Mouse (Mus musculus): ENCODE measurements at regions not wholly inside any gene's neighbourhood (a gene's known extent, or its start where the extent isn't known, plus 50 kb on each side); places are given as distances from the start of the nearest gene placed in this dataset.

DNA sequence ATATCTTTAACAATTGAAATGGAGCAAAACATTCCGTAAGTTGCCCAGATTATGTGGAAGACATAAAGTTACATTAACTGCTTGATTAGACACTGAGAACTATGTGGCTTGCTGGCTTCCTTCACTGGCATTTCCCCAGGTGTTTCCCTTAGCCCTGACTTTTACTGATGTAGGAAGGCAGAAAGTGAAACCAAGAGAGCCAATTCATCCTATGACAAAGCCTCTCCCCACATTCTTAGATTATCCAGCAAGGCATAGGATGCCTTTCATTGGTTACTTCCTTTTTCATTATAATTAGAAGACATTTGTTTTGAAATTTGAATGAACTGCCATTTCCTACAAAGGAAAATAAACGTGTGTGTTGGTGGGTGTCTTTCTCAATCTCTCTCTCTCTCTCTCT is 72.1 kb downstream of the Cdc42ep3 start:
- ATAC-seq (ENCODE audit: insufficient number of reproducible peaks, insufficient read depth, low FRiP score, low TSS enrichment, low read depth) = no peak

DNA sequence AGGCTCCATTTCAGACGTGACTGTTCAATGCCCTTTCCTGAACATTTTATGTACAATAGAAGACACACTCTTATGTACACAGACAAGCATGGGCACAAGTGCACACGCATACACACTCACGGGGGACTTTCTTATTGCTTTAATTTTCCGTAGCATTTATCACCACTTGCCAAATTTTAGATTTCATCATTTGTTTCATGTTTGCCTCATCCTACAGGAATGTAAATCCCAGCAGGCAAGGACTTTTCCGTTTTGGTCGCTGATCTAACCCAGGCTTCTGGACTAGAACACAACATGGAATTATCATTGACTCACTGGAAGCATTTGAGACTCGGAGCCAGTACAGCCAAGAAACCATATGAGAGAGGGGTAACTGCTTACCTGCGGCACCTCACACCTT is 81.3 kb downstream of the Cdc42ep3 start:
- no peak overlapping the region for H3K4me2 ChIP-seq
- no peak overlapping the region for H3K9ac ChIP-seq
- no peaks in the 10 kb centered on the region for H3K9me3 ChIP-seq
- no peak for ATAC-seq (ENCODE audit: insufficient number of reproducible peaks, insufficient read depth, low FRiP score, low TSS enrichment, low read depth)
- H3K27me3 ChIP-seq = no peaks in the 10 kb centered on the region
- no peak overlapping the region for H3K27ac ChIP-seq
- H3K4me3 ChIP-seq = no peak overlapping the region
- no peaks in the 10 kb centered on the region for H3K4me1 ChIP-seq
- H3K36me3 ChIP-seq = no peaks in the 10 kb centered on the region
- WGBS = 73% methylated on average over 8 of the region's 8 CpGs

More for the DNA sequence above, 72.1 kb downstream of the Cdc42ep3 start:
- Histone ChIP-seq H3K9ac (no peak overlapping the region), H3K4me1 (peaks cover 16% of the 10 kb centered on the region), H3K36me3 (no peaks in the 10 kb centered on the region), H3K4me2 (no peak overlapping the region), H3K27ac (no peak overlapping the region), H3K9me3 (no peaks in the 10 kb centered on the region), H3K4me3 (no peak overlapping the region), H3K27me3 (no peaks in the 10 kb centered on the region)
- 68% methylated on average over 2 of the region's 2 CpGs for WGBS

DNA sequence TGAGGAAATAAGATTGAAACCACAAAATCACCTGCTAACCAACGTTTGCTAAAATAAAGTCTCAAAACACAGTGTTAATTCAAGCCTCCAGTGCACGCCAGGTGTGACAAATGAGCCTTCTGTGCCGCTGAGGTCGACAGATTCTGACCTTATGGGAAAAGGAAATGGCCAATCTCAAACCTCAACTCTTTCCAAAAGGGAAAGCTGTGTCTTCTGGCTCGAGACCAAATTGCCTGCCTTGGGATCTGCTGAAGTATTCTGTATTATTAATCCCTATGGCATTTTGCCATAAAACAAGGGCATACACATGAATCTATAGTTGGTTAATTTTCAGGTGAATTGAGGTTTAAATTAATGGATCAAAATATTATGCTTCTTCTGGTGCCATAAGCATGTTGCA is 95.2 kb downstream of the Cdc42ep3 start:
- H3K27me3 ChIP-seq = no peaks in the 10 kb centered on the region
- peaks cover 3% of the 10 kb centered on the region for H3K4me1 ChIP-seq
- H3K36me3 ChIP-seq = no peaks in the 10 kb centered on the region
- no peak overlapping the region for H3K27ac ChIP-seq
- no peak overlapping the region for H3K9ac ChIP-seq
- H3K9me3 ChIP-seq = no peaks in the 10 kb centered on the region
- H3K4me3 ChIP-seq = no peak overlapping the region
- WGBS = 39% methylated on average over 5 of the region's 5 CpGs
- no peak overlapping the region for H3K4me2 ChIP-seq
- no peak for ATAC-seq (ENCODE audit: insufficient number of reproducible peaks, insufficient read depth, low FRiP score, low TSS enrichment, low read depth)

DNA sequence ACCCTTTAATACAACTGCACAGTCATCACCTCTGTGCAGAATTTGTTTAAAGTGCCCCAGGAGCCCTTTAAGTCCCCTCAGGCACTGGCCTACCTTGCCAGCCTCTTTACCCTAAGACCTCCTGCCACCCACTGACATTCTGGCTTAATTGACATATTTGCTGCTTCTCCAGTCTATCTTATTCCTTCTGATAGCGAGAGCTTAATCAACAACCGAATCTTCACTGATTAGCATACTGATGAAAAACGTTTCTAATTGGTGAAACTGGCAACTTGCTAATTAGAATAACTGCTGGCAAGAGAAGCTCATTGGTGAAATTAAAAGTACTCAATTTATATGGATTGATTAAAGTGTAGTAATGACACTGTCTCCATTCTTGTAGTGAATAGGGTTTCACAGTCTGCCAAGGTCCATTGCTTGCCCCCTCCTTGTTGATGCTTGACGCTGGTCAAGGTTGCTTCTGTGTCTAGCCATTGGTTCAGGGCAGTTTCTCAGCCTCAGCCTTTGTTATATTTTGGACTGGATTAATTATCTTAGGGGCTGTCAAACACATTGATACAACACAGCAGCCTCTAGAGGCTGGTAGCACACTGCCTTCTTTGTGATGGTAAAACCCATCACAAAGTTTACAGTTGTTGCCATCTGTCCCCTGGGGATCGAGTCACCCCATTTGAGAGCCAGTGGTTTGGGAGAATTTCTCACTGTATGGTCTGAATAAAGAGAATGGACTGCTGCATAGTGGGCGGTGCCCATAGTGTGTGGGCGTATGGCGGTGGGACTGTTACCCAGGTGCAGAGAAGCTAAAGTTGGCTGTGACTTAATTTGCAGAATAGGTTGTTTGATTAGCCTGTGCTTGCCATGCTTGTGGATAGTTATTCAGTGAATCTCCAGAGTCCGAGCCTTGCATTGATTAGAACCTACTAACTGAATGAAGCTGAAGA is 107.7 kb downstream of the Cdc42ep3 start:
- Histone ChIP-seq H3K4me2 (no peak overlapping the region), H3K4me1 (no peaks in the 10 kb centered on the region), H3K27ac (no peak overlapping the region), H3K36me3 (no peaks in the 10 kb centered on the region), H3K9ac (no peak overlapping the region), H3K9me3 (no peaks in the 10 kb centered on the region), H3K27me3 (no peaks in the 10 kb centered on the region), H3K4me3 (no peak overlapping the region)
- no peak for ATAC-seq (ENCODE audit: insufficient number of reproducible peaks, insufficient read depth, low FRiP score, low TSS enrichment, low read depth)
- WGBS = 81% methylated on average over 9 of the region's 9 CpGs

DNA sequence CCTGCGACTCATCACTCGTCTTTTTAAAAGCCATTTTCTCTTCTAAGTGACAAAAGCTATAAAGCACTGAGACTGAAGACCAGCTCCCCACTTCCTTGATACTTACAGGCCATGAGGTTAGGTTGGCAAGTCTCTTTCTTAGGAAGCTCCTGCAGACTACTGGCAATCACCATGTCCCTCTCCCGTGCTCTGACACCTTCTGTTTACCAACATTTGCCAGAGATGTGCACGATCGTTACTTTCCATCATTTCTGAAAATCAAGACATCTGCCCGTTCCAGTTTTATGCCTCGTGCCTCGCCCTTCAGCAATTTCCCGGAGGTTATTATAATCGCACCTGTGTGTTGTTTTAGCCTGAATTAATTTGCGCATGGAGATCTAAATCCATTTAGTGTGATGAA is 110.8 kb downstream of the Cdc42ep3 start:
- no peak overlapping the region for H3K27ac ChIP-seq
- no peak overlapping the region for H3K9ac ChIP-seq
- no peaks in the 10 kb centered on the region for H3K4me1 ChIP-seq
- 76% methylated on average over 11 of the region's 11 CpGs for WGBS
- no peak overlapping the region for H3K4me2 ChIP-seq
- H3K9me3 ChIP-seq = no peaks in the 10 kb centered on the region
- no peak overlapping the region for H3K4me3 ChIP-seq
- no peaks in the 10 kb centered on the region for H3K36me3 ChIP-seq
- no peak for ATAC-seq (ENCODE audit: insufficient number of reproducible peaks, insufficient read depth, low FRiP score, low TSS enrichment, low read depth)
- H3K27me3 ChIP-seq = no peaks in the 10 kb centered on the region

DNA sequence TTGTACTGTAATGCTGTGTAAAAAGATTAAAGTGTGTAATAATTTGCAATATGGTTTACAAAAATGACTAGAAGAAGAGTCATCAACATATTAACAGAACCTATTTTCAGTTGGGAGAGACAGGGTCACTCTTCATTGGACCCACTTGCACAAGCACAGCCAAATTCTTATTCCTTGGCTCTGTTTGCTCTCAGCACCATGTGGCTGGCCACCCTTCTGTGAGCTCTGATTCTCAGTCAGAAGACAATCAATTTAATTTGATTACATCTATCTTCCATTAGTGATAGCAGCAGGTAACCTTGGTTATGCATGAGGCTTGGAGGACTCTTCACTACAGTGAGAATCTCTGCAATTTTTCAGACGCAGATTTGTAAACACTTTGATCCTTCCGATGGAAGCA is 111.5 kb downstream of the Cdc42ep3 start:
- no peaks in the 10 kb centered on the region for H3K9me3 ChIP-seq
- no peaks in the 10 kb centered on the region for H3K27me3 ChIP-seq
- H3K27ac ChIP-seq = no peak overlapping the region
- no peak overlapping the region for H3K4me3 ChIP-seq
- no peak overlapping the region for H3K4me2 ChIP-seq
- ATAC-seq (ENCODE audit: insufficient number of reproducible peaks, insufficient read depth, low FRiP score, low TSS enrichment, low read depth) = no peak
- H3K4me1 ChIP-seq = no peaks in the 10 kb centered on the region
- WGBS = 91% methylated on average over 2 of the region's 2 CpGs
- no peaks in the 10 kb centered on the region for H3K36me3 ChIP-seq
- H3K9ac ChIP-seq = no peak overlapping the region

DNA sequence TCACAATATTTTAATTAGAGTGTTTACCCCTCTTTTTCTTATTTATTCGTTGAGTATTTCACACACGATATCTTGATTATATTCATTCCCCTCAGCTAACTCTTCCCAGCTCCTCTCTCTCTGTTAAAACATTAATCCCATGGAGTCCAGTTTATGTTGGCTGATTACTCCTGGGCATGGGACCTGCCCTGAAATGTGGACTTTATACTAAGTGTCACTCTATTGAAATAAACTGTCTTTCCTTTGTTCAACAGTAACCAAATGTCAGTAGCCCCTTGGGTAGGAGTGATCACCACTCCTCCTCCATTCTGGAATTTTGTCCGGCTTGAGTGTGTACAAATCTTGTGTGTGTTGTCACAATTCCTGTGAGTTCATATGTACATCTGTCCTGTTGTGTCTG is 113.4 kb downstream of the Cdc42ep3 start:
- Histone ChIP-seq H3K9ac (no peak overlapping the region), H3K27me3 (no peaks in the 10 kb centered on the region), H3K4me3 (no peak overlapping the region), H3K9me3 (no peaks in the 10 kb centered on the region), H3K4me1 (no peaks in the 10 kb centered on the region), H3K4me2 (no peak overlapping the region), H3K36me3 (no peaks in the 10 kb centered on the region), H3K27ac (no peak overlapping the region)
- no peak for ATAC-seq (ENCODE audit: insufficient number of reproducible peaks, insufficient read depth, low FRiP score, low TSS enrichment, low read depth)
- WGBS = 90% methylated on average over 3 of the region's 3 CpGs

DNA sequence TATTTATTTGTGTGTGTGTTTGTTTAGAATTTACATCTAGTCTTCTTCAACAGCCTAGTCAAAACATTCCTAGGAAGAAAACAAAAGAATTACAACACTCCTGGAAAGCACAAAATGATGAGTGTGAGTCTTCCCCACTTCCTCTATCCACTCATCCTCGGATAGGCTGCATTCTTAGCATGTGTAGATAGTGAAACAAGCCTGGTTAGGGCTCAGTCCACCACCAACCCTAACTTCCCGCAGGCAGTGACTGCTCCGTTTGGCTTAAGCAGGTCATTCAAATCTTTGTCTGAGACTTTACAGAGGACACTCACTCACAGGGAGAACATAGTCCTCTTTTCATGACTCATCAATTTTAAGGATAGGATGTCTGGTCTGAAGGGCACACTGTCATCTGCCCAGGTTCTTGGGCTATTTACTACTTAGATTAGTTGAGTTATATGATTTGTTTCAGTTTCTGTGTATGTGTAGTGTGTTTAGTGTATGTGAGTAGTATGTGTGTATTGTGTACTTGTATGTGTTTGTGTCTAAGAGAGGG is 118.6 kb downstream of the Cdc42ep3 start:
- no peak overlapping the region for H3K4me2 ChIP-seq
- H3K36me3 ChIP-seq = no peaks in the 10 kb centered on the region
- no peaks in the 10 kb centered on the region for H3K4me1 ChIP-seq
- no peak overlapping the region for H3K9ac ChIP-seq
- no peaks in the 10 kb centered on the region for H3K9me3 ChIP-seq
- WGBS = 86% methylated on average over 3 of the region's 3 CpGs
- no peak overlapping the region for H3K4me3 ChIP-seq
- no peaks in the 10 kb centered on the region for H3K27me3 ChIP-seq
- no peak for ATAC-seq (ENCODE audit: insufficient number of reproducible peaks, insufficient read depth, low FRiP score, low TSS enrichment, low read depth)
- H3K27ac ChIP-seq = no peak overlapping the region

DNA sequence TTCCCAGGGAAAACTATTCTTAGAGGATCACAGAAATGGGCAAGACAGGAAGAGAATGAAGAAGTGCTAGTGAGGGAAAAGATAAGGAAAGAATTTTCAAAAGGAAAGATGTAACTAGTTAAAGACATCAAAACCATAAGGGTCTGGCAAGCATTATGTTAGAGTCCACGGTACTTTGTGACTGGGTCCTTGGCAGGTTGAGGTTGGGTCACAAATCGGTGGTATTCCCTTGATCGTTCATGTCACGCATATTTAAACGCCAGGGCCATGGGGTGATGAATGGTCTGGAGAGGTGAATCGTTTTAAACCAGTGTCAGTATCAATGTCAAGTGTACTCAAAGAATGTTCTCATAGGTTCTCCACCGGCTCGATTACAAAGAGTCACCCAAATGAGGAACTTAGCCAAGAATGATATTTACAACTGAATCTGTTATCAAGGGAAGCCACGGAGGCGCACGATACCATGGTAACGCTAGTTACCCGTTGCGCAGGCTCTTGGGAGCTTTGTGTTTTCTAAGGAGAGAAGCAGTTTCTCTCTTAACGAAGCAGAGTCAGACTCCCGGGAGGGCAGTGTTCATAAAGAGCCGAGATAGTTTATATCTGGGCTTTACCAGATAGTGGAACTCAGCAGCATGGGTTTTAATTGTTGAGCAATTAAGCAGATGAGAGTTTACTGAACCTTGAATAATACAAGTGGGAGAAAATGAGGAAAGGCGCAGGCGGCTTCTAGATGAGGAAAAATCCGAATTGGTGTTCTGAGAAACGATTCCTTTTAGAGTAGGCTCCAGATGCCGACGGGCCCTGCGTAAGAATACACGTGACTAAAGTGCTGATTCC is 124.0 kb downstream of the Cdc42ep3 start:
- no peaks in the 10 kb centered on the region for H3K4me1 ChIP-seq
- H3K4me2 ChIP-seq = no peak overlapping the region
- WGBS = 75% methylated on average over 25 of the region's 25 CpGs
- H3K27ac ChIP-seq = no peak overlapping the region
- H3K27me3 ChIP-seq = no peaks in the 10 kb centered on the region
- no peaks in the 10 kb centered on the region for H3K36me3 ChIP-seq
- no peak overlapping the region for H3K4me3 ChIP-seq
- no peak overlapping the region for H3K9ac ChIP-seq
- no peaks in the 10 kb centered on the region for H3K9me3 ChIP-seq
- no peak for ATAC-seq (ENCODE audit: insufficient number of reproducible peaks, insufficient read depth, low FRiP score, low TSS enrichment, low read depth)

DNA sequence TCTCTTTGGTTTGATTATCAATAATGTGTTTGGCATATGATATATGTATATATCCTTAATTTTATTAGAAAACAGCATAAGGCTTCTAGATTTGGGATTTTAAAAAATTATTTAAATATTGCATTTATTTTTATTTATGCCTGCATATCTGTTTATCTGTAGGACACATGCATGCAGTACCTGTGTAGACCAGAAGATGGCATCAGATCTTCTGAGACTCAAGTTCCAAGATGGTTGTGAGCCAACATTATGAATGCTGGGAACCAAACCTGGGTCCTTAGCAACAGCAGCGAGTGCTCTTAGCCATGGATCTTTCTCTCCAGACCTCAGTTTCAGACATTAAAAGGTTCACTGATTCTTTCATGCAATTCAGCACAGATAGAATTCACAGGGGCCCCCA is 148.3 kb downstream of the Cdc42ep3 start:
- Histone ChIP-seq H3K4me1 (peaks cover 11% of the 10 kb centered on the region), H3K9ac (no peak overlapping the region), H3K4me2 (no peak overlapping the region), H3K9me3 (peaks cover 15% of the 10 kb centered on the region), H3K4me3 (no peak overlapping the region), H3K36me3 (no peaks in the 10 kb centered on the region), H3K27ac (no peak overlapping the region), H3K27me3 (no peaks in the 10 kb centered on the region)
- no peak for ATAC-seq (ENCODE audit: insufficient number of reproducible peaks, insufficient read depth, low FRiP score, low TSS enrichment, low read depth)
- 93% methylated on average over 1 of the region's 1 CpGs for WGBS

DNA sequence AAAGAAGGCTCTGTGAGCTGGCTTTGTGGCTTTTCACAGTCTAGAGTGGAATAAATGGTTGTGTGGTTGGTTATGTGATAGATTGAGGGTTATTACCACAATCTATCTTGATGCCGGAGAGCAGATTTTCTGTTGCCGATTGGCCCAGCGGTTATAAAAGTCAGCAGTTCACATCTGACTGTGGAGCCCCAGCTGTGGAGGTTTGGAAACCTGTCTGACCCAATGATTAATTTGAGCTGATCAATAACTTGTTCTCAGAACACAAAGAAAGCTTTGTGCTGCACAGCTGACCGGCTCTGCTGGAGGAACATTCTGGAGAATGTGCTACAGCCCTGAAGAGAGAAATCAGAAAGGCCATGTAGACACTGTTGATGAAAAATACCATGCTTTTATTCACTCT is 148.8 kb downstream of the Cdc42ep3 start:
- Histone ChIP-seq H3K9ac (no peak overlapping the region), H3K36me3 (no peaks in the 10 kb centered on the region), H3K9me3 (peaks cover 15% of the 10 kb centered on the region), H3K27me3 (no peaks in the 10 kb centered on the region), H3K4me3 (no peak overlapping the region), H3K27ac (no peak overlapping the region), H3K4me2 (no peak overlapping the region), H3K4me1 (peaks cover 11% of the 10 kb centered on the region)
- no peak for ATAC-seq (ENCODE audit: insufficient number of reproducible peaks, insufficient read depth, low FRiP score, low TSS enrichment, low read depth)
- 64% methylated on average over 4 of the region's 4 CpGs for WGBS

Data from embryonic facial prominence, embryonic 13.5 days (tissue).